Mouse (Mus musculus) cortical plate, adult 2 months (tissue): Measurements from ENCODE around the gene Epb42.
"Not testable (repeated sequence)": the region's sequence is repeated elsewhere in the genome, so short reads cannot be mapped to it uniquely, and the experiment has no call there.

Experiments used
- CTCF ChIP-seq: fragments of 200-500 bp; IDR thresholded peaks from 2 replicates; pipeline ENCODE4 v1.5.1; 2011; ENCODE audit warnings: mild to moderate bottlenecking, control low read depth, low read length; ENCODE audit not compliant: insufficient read depth; ENCODE audit errors: extremely low read depth
- POLR2A ChIP-seq: fragments of 200-500 bp; IDR thresholded peaks from 2 replicates; pipeline ENCODE4 v1.6.1; 2011; ENCODE audit warnings: mild to moderate bottlenecking, low read length, control low read depth; ENCODE audit not compliant: insufficient read depth; ENCODE audit errors: extremely low read depth

DNA sequence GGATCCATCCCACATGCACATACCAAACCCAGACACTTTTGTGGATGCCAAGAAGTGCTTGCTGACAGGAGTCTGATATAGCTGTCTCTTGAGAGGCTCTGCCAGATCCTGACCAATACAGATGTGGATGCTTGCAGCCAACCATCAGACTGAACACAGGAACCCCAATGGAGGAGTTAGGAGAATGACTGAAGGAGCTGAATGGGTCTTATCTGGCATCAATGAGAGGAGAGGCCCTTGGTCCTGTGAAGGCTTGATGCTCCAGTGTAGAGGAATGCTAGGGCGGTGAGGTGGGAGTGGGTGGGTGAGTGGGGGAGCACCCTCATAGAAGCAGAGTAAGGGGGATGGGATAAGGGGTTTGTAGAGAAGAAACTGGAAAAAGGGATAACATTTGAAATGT, 2.0 kb upstream of the Epb42 start:
- not testable (repeated sequence) for TF ChIP-seq POLR2A, CTCF
